Mouse (Mus musculus): ENCODE measurements around the gene Cfl1. TPM values are rescaled to one million over a fixed set of nuclear protein-coding genes. Genes with fewer than 3 reads are reported as not detected.

The Cfl1 gene
- 118 TPM for polyA plus RNA-seq (2014; fragmentation: Illumina TruSeq; extraction: RNeasy Lipid Tissue Mini Kit (QIAGEN cat#74804); ENCODE audit: low read depth, low replicate concordance)

GRCm38 (mm10) chr19:5490313-5490897, at the start of gene Cfl1:
Gene Cfl1 (plus strand): TSS chr19:5490455.

DNA sequence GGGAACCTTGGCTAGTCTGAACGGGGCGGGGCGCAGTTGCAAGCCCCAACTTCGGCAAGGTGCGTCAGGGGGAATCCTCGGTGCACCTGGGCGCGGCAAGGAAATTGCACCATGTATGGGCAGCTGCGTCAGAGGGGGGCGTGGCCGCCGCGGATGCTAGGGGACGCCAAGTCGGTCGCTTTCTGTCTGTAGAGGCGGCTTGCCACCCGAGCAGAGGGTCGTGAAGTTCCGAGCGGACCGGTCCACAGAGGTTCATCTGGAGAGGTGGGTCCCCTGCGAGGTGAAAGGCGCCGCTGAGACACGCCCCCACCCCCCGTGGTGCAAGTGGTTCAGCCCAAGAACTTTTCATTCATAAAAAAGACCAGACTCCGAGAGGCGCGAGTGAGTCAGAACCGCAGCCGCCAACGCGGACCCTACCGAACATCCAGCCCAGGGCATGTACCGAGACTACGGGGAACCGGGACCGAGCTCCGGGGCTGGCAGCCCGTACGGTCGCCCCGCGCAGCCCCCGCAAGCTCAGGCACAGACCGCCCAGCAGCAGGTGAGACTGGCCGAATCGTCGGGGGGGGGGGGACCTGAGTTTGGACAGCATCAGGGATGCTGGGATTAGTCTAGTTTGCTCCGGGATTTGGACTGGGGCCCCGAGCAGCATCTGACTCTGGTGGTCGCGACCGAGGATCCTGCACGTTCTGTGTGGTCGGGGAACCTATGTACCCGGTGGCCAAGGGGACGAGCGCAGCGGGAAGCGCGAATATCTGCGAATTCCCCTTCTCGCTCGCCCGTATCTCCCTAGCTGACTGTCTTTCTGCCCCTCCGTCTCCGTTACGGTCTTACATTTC, 42.5 kb upstream of the Cfl1 start, which contains the start of gene Fosl1:
TSS of gene Fosl1 (plus strand) at position 33 of the 839 bp plus-strand sequence.

DNA sequence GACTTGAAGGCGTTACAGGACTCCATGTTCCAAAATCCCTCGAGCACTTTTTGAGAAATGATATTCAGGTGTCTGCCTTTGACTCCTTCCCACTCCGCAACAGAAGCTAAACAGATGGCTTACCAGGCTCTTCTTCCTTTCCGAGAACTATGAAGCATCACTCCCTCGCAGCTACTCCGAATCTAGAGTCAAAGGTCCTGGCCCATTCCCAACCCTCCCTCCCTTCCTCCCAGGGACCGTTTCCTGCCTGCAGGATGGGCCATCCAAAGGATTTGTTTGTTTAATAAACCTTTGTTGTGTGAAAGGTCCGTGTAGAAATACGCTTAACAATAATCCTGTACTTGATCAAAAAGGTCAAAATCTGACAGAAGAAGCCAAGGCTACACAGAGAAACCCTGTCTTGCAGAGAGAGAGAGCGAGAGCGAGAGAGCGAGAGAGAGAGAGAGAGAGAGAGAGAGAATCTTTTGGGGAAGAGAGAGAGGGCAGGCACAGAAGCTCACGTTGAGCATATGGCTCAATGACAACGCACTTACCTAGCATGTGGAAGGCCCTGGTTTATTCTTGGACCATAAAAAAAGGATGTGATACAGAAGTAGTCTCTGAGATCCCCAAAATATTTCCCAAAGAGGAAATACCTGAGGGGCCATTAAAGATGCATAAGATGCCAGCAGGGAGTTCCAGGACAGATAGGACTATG, 32.4 kb upstream of the Cfl1 start, which contains the start of gene Ccdc85b:
TSS of gene Ccdc85b (minus strand) at position 149 of the 697 bp plus-strand sequence.

GRCm38 (mm10) chr19:5460465-5460911, 29.8 kb upstream of the Cfl1 start, which contains the start of gene Fibp:
Gene Fibp (plus strand): TSS chr19:5460615.

GRCm38 (mm10) chr19:5468374-5468773, 21.9 kb upstream of the Cfl1 start, which contains the start of gene Ctsw:
Gene Ctsw (minus strand): TSS chr19:5468507.

DNA sequence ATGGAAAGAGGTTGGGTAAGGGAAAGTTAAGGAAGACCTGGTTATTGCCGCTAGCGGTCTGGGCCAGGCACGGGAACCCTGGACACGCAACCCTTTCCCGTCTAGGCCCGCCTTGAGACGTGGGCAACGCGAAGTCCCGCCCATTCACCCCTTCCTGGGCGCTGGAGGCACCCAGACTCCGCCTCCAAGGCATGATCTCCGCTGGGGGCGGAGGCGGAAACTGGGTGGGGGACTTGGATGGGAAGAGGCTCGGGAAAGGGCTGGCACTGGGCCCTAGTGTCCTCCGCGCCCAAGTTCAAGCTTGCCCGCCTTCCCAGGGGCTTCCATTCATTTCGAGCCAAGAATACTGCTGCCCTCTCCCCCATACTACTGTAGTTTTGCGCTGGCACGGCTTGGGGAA, 16.5 kb upstream of the Cfl1 start, which contains the start of gene Efemp2:
TSS of gene Efemp2 (plus strand) at position 235 of the 400 bp plus-strand sequence.

GRCm38 (mm10) chr19:5487768-5488550, 2.3 kb upstream of the Cfl1 start, which contains the start of gene Mus81:
Gene Mus81 (minus strand): TSS chr19:5488402.

DNA sequence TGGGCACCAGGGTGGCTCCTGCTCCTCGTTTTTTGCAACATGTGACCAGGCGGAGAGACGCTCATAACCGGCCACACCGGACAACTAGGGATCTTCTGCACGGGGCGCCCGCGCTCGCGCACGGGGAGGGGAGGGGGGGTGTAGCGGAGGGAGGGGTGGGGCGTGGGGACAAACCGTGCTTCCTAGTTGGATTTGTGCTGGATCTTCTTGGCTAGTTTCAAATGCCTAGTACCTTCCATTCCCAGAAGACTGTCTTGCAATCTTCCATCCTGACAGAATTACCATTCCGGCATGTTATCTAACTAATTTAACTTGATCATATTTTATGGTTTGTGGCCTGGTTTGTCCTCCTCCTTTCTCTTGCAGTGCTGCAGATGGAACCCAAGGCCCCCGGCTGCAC, 13.4 kb downstream of the Cfl1 start, which contains the start of gene 1700020D05Rik:
TSS of gene 1700020D05Rik (minus strand) at position 101 of the 400 bp plus-strand sequence.

GRCm38 (mm10) chr19:5510031-5511026, 20.1 kb downstream of the Cfl1 start, which contains the start of gene Snx32:
Gene Snx32 (minus strand): TSS chr19:5510538.

Other genes starting within 250 kb of the Cfl1 start
- gene Pacs1, start 217.3 kb upstream of the Cfl1 start, polyA plus RNA-seq (2014; fragmentation: Illumina TruSeq; extraction: RNeasy Lipid Tissue Mini Kit (QIAGEN cat#74804); ENCODE audit: low read depth, low replicate concordance): 44.3 TPM
- gene Sf3b2, start 195.0 kb upstream of the Cfl1 start, polyA plus RNA-seq (2014; fragmentation: Illumina TruSeq; extraction: RNeasy Lipid Tissue Mini Kit (QIAGEN cat#74804); ENCODE audit: low read depth, low replicate concordance): 42.7 TPM
- gene Gal3st3, start 192.1 kb upstream of the Cfl1 start, polyA plus RNA-seq (2014; fragmentation: Illumina TruSeq; extraction: RNeasy Lipid Tissue Mini Kit (QIAGEN cat#74804); ENCODE audit: low read depth, low replicate concordance): 0.18 TPM
- gene Catsper1, start 154.7 kb upstream of the Cfl1 start, polyA plus RNA-seq (2014; fragmentation: Illumina TruSeq; extraction: RNeasy Lipid Tissue Mini Kit (QIAGEN cat#74804); ENCODE audit: low read depth, low replicate concordance): 41.2 TPM
- gene Cst6, start 140.9 kb upstream of the Cfl1 start, polyA plus RNA-seq (2014; fragmentation: Illumina TruSeq; extraction: RNeasy Lipid Tissue Mini Kit (QIAGEN cat#74804); ENCODE audit: low read depth, low replicate concordance): not detected
- 13.1 TPM for gene Eif1ad, start 123.7 kb upstream of the Cfl1 start, polyA plus RNA-seq (2014; fragmentation: Illumina TruSeq; extraction: RNeasy Lipid Tissue Mini Kit (QIAGEN cat#74804); ENCODE audit: low read depth, low replicate concordance)
- gene Banf1, start 123.3 kb upstream of the Cfl1 start, polyA plus RNA-seq (2014; fragmentation: Illumina TruSeq; extraction: RNeasy Lipid Tissue Mini Kit (QIAGEN cat#74804); ENCODE audit: low read depth, low replicate concordance): 12.7 TPM
- gene Sart1, start 101.8 kb upstream of the Cfl1 start, polyA plus RNA-seq (2014; fragmentation: Illumina TruSeq; extraction: RNeasy Lipid Tissue Mini Kit (QIAGEN cat#74804); ENCODE audit: low read depth, low replicate concordance): 2.7 TPM
- 27.1 TPM for gene Tsga10ip, start 87.9 kb upstream of the Cfl1 start, polyA plus RNA-seq (2014; fragmentation: Illumina TruSeq; extraction: RNeasy Lipid Tissue Mini Kit (QIAGEN cat#74804); ENCODE audit: low read depth, low replicate concordance)
- 20.5 TPM for gene Drap1, start 65.5 kb upstream of the Cfl1 start, polyA plus RNA-seq (2014; fragmentation: Illumina TruSeq; extraction: RNeasy Lipid Tissue Mini Kit (QIAGEN cat#74804); ENCODE audit: low read depth, low replicate concordance)
- gene AI837181, start 65.3 kb upstream of the Cfl1 start, polyA plus RNA-seq (2014; fragmentation: Illumina TruSeq; extraction: RNeasy Lipid Tissue Mini Kit (QIAGEN cat#74804); ENCODE audit: low read depth, low replicate concordance): 0.76 TPM
- 0.57 TPM for gene Fosl1, start 42.9 kb upstream of the Cfl1 start, polyA plus RNA-seq (2014; fragmentation: Illumina TruSeq; extraction: RNeasy Lipid Tissue Mini Kit (QIAGEN cat#74804); ENCODE audit: low read depth, low replicate concordance)
- gene Ccdc85b, start 32.6 kb upstream of the Cfl1 start, polyA plus RNA-seq (2014; fragmentation: Illumina TruSeq; extraction: RNeasy Lipid Tissue Mini Kit (QIAGEN cat#74804); ENCODE audit: low read depth, low replicate concordance): 0.14 TPM
- gene Fibp, start 29.8 kb upstream of the Cfl1 start, polyA plus RNA-seq (2014; fragmentation: Illumina TruSeq; extraction: RNeasy Lipid Tissue Mini Kit (QIAGEN cat#74804); ENCODE audit: low read depth, low replicate concordance): 5.3 TPM
- not detected for gene Ctsw, start 21.9 kb upstream of the Cfl1 start, polyA plus RNA-seq (2014; fragmentation: Illumina TruSeq; extraction: RNeasy Lipid Tissue Mini Kit (QIAGEN cat#74804); ENCODE audit: low read depth, low replicate concordance)
- 0.52 TPM for gene Efemp2, start 16.5 kb upstream of the Cfl1 start, polyA plus RNA-seq (2014; fragmentation: Illumina TruSeq; extraction: RNeasy Lipid Tissue Mini Kit (QIAGEN cat#74804); ENCODE audit: low read depth, low replicate concordance)
- 1.2 TPM for gene Mus81, start 2.1 kb upstream of the Cfl1 start, polyA plus RNA-seq (2014; fragmentation: Illumina TruSeq; extraction: RNeasy Lipid Tissue Mini Kit (QIAGEN cat#74804); ENCODE audit: low read depth, low replicate concordance)
- gene 1700020D05Rik, start 13.3 kb downstream of the Cfl1 start, polyA plus RNA-seq (2014; fragmentation: Illumina TruSeq; extraction: RNeasy Lipid Tissue Mini Kit (QIAGEN cat#74804); ENCODE audit: low read depth, low replicate concordance): 127 TPM
- gene Snx32, start 20.1 kb downstream of the Cfl1 start, polyA plus RNA-seq (2014; fragmentation: Illumina TruSeq; extraction: RNeasy Lipid Tissue Mini Kit (QIAGEN cat#74804); ENCODE audit: low read depth, low replicate concordance): 0.91 TPM
- gene Ovol1, start 70.2 kb downstream of the Cfl1 start, polyA plus RNA-seq (2014; fragmentation: Illumina TruSeq; extraction: RNeasy Lipid Tissue Mini Kit (QIAGEN cat#74804); ENCODE audit: low read depth, low replicate concordance): 1.9 TPM
- gene Ap5b1, start 77.6 kb downstream of the Cfl1 start, polyA plus RNA-seq (2014; fragmentation: Illumina TruSeq; extraction: RNeasy Lipid Tissue Mini Kit (QIAGEN cat#74804); ENCODE audit: low read depth, low replicate concordance): not detected
- gene Rnaseh2c, start 111.4 kb downstream of the Cfl1 start, polyA plus RNA-seq (2014; fragmentation: Illumina TruSeq; extraction: RNeasy Lipid Tissue Mini Kit (QIAGEN cat#74804); ENCODE audit: low read depth, low replicate concordance): 0.25 TPM
- 52.9 TPM for gene Kat5, start 119.8 kb downstream of the Cfl1 start, polyA plus RNA-seq (2014; fragmentation: Illumina TruSeq; extraction: RNeasy Lipid Tissue Mini Kit (QIAGEN cat#74804); ENCODE audit: low read depth, low replicate concordance)
- 1.1 TPM for gene Rela, start 147.0 kb downstream of the Cfl1 start, polyA plus RNA-seq (2014; fragmentation: Illumina TruSeq; extraction: RNeasy Lipid Tissue Mini Kit (QIAGEN cat#74804); ENCODE audit: low read depth, low replicate concordance)
- 0.07 TPM for gene Sipa1, start 173.3 kb downstream of the Cfl1 start, polyA plus RNA-seq (2014; fragmentation: Illumina TruSeq; extraction: RNeasy Lipid Tissue Mini Kit (QIAGEN cat#74804); ENCODE audit: low read depth, low replicate concordance)
- gene Map3k11, start 198.3 kb downstream of the Cfl1 start, polyA plus RNA-seq (2014; fragmentation: Illumina TruSeq; extraction: RNeasy Lipid Tissue Mini Kit (QIAGEN cat#74804); ENCODE audit: low read depth, low replicate concordance): 2.6 TPM
- 0.55 TPM for gene Pcnx3, start 198.5 kb downstream of the Cfl1 start, polyA plus RNA-seq (2014; fragmentation: Illumina TruSeq; extraction: RNeasy Lipid Tissue Mini Kit (QIAGEN cat#74804); ENCODE audit: low read depth, low replicate concordance)
- gene Kcnk7, start 213.9 kb downstream of the Cfl1 start, polyA plus RNA-seq (2014; fragmentation: Illumina TruSeq; extraction: RNeasy Lipid Tissue Mini Kit (QIAGEN cat#74804); ENCODE audit: low read depth, low replicate concordance): not detected
- gene Ehbp1l1, start 235.9 kb downstream of the Cfl1 start, polyA plus RNA-seq (2014; fragmentation: Illumina TruSeq; extraction: RNeasy Lipid Tissue Mini Kit (QIAGEN cat#74804); ENCODE audit: low read depth, low replicate concordance): 3.6 TPM
- gene Fam89b, start 239.2 kb downstream of the Cfl1 start, polyA plus RNA-seq (2014; fragmentation: Illumina TruSeq; extraction: RNeasy Lipid Tissue Mini Kit (QIAGEN cat#74804); ENCODE audit: low read depth, low replicate concordance): 4.0 TPM